Mouse (Mus musculus) layer of hippocampus, adult 18-20 months (tissue): ENCODE measurements around the gene Gde1. TPM values are rescaled to one million over a fixed set of nuclear protein-coding genes. Genes with fewer than 3 reads are reported as not detected.

Experiments
- DNase-seq, 2 experiments: peaks; one replicate each; pipeline ENCODE4 v3.0.0; 2022; ENCODE audit warnings: low spot score in 2 of 2
- total RNA-seq, 2 experiments: library from RNA; stranded (reverse); gene quantifications; 2 replicates each; pipeline ENCODE4 v1.2.3; 2021

The Gde1 gene
- total RNA-seq, 2 experiments from 2014 or later = 198 TPM

DNA sequence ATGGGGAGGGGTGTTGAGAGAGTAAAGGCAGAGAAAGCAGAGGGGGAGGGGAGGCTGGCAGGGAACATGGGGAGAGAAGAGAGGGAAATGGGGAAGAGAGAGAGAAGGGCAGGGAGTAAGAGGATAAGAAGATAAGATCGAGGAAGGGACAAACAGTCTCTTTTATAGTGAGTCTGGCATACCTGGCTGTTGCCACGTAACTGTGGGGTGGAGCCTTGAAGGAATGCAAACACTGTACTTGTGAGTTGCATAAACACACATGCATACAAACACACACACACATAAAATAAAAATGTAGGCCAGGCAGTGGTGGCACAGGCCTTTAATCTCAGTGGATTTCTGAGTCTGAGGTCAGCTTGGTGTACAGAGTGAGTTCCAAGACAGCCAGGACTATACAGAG is 1.6 kb upstream of the Gde1 start:
- no peak for DNase-seq

DNA sequence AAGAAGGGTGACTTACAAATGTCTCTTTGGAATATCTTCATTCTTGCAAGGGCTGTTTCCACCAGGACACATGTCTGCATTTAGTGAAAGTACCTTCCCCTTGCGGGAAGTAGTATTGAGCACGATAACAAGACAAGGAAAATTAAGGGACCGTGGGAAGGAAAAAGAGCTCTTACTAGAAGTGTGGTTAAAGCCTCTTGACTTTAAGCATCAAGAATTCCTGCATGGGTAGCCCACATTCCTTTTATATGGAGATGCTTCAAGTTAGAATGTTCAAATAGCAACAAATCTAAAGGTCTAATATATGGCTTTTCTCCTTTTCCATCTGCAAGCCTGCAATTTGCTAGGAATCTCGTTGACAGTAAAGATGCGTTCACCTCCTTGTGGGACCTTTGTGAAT is 910 bp upstream of the Gde1 start:
- DNase-seq = no peak

DNA sequence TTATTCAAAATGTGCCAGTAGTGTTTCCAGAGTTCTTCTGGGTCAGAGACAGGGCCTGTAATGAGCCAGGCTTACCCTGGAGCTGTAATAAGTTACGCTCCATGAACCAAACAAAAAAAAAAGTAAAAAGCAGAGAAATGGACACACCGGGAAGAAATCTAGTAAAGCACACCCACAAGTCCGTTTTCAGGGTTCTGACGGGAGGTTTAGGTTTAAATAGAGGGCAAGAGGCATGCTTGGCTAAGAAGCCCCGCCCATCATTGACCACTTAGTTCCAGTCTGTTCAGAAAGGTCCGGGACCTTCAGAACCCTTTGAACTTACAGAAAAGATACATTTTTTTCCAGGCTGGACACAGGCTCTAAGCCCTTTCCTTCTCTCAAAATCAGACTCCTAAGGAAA is 473 bp upstream of the Gde1 start:
- no peak for DNase-seq

DNA sequence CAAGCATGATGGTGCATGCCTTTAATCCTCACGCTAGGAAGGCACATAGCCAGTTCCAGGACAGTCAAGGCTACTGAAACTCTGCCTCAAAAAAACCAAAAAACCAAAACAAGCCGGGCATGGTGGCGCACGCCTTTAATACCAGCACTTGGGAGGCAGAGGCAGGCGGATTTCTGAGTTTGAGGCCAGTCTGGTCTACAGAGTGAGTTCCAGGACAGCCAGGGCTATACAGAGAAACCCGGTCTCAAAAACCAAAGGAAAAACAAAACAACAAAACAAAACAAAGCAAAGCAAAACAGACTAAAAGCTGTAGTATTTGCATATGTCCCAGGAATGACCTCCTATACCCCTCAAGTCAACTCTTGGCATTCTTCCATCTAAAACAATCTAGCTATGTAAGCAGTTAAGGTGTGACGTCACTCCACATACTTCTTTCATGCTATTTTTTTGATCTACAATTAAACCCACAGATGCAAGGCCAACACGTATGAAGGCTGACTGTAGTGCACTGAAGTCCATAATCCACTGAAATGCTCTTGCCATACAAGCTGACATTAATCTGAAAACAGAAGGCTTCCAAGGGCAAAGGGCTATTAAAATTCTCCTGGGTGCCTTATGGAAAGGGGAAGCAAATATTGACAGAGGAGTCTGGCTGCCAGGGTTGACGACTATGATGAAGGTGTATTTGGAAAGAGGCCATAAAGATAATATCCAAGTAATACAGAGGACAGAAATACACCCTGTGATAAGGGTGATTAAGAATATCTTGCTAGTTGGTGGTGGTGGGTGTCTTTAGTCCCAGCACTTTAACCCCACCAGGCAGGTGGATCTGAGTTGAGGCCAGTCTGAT is 1.4 kb downstream of the Gde1 start:
- no peak for DNase-seq

DNA sequence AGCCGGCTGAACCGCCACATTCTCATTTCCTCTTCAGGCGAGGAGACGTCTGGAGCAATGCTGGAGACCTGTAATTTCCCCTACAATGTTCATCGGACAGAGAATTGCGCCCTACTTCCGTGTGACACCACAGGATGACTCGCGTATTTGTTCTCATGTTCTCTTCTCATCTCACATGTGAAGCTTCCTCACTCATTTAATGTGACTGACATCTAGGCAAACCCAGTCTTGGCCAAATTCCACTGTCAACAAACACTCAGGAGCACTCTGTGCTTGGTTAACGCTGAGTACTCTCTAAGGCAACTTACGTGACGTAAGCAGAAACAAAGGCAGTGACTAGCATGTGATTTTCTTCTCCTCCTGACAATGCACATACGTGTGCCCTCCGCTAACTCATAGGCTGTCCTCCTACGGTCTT is 2.4 kb downstream of the Gde1 start:
- DNase-seq = no peak

- DNase-seq = no peak
Observed at GRCm38 (mm10) chr7:118698882-118699281, 6.7 kb downstream of the Gde1 start.

DNA sequence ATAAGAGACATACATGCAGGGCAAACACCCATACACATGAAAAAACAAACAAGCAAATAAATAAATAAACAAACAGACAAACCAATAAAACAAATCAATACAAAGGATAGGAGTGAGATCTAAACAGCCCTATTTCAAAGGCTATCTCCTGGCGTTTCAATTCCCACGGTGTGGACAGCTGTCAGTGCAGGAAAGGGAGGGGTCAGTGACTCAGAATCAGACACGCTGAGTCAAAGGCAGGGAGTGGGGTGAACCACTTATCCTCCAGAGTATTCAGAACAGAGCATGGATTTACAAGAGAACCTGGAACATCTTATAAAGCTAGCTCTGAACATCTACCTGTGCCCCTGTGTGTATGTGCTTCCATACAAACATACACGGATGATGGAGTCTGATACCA is 8.4 kb downstream of the Gde1 start:
- no peak for DNase-seq

DNA sequence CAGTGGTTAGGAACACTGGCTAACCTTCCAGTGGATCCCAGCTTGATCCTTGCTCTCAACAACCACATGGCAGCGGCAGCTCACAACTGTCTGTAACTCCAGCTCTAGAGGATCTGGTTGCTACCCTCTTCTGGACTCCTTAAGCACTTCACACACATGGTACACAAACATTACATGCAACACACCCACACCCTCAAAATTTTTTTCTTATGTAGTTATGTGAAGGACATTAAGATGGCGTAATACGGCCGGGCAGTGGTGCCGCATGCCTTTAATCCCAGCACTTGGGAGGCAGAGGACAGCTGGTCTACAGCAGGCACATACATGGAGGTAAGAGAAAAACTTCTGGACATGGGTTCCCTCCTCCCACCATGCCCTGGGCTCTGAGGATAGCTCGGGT is 9.4 kb downstream of the Gde1 start:
- no peak for DNase-seq

- DNase-seq = no peak
Observed at GRCm38 (mm10) chr7:118691287-118691686, 14.3 kb downstream of the Gde1 start.

GRCm38 (mm10) chr7:118689088-118689487 is 16.5 kb downstream of the Gde1 start:
- peak; percentile 20 to 64 for DNase-seq

GRCm38 (mm10) chr7:118688199-118688598 is 17.4 kb downstream of the Gde1 start:
- DNase-seq = peak; percentile 71 to 92

GRCm38 (mm10) chr7:118676826-118677225 is 28.8 kb downstream of the Gde1 start:
- DNase-seq = peak in 1 of 2 experiments; percentile 41

GRCm38 (mm10) chr7:118670142-118670541 is 35.4 kb downstream of the Gde1 start:
- no peak for DNase-seq

DNA sequence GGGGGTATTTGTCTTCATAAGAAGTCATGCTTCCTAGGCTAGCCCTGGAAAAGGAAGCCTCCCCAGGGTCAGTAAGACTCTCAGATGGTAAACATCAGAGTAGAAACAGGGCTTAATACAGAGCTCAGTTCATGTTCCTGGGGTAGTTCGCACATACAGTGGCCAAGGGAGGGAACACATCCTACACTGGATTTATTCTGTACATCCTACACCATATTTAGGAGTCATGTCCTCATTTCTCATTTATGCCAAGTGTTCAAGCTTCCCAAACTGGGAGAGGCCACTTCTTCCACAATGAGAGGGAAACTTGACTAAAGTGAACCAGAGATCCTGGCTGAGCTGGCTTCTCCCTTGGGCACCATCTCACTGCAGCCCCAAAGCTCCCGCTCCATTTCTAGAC is 37.8 kb downstream of the Gde1 start:
- no peak for DNase-seq

- no peak for DNase-seq
Observed at GRCm38 (mm10) chr7:118656730-118657129, 48.8 kb downstream of the Gde1 start.

DNA sequence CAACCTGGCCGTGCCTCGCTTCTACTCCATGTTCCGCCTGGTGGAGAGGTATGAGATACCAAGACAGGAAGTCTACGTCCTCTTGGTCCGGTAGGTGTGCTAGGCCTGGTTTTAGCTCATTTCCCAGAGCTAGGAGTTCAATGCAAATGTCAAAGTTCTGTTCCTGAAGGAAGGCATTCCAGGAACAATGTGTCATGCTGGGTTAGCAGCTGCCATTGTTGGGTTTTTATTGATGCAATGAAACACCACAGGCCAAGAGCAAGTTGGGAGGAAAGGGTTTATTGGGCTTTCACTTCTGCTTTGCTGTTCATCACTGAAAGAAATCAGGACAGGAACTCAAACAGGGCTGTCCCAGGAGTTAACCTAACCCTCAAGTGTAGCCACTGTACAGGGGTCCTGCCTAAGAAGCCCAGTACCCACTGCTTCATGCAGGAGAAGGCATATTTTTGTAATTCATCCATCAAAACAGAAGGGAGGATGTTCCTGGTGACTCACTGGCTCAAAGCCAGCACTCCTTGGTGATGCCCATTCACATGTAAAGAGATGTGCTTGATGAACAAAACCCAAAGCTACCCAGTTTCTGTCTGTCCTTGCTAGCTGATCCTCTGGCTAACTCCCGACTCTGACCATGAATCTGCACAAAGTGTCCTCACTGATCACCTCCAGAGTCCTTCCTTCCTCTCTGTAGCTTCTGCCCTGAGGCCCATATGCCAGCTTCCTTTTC is 52.8 kb downstream of the Gde1 start:
- DNase-seq = peak in 1 of 2 experiments; percentile 12

- DNase-seq = no peak
Observed at GRCm38 (mm10) chr7:118650891-118651290, 54.7 kb downstream of the Gde1 start.

DNA sequence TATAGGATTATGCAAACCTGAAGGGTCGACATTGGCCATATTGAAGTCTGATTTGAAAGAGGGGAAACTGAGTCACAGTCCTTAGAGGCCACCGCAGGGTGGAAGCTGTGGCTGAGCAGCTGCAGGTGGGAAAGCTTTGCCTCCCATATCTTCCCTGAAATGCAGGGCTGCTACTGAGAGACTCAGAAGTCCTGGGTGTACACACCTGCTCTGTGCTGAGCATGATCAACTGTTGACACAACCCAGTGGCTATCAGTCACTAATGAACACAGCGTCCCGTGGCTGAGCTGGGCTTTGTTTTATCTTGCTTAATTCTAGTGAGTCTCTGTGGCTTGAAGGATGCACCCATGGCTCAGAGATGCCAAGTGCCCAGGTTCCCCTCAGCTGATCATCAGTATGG is 55.5 kb downstream of the Gde1 start:
- DNase-seq = no peak

DNA sequence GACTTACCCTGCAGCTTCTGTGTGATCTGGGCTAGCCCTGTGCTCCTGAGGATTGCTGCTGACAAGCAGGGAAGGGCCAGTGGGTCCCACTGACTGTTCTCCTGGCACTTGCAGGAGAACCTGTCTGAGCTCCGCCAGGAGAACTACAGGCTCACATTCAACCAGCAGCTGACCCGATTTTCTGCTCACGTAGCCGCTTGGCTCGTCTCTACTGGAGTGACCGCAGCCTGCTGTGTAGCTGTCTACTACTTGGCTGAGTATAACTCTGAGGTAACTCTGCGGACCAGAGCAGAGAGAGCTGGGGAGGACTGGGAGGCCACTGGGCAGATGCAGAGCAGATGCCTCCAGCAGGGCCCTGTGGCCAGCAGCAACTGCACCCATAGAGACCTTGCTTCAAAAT is 56.2 kb downstream of the Gde1 start:
- DNase-seq = no peak

DNA sequence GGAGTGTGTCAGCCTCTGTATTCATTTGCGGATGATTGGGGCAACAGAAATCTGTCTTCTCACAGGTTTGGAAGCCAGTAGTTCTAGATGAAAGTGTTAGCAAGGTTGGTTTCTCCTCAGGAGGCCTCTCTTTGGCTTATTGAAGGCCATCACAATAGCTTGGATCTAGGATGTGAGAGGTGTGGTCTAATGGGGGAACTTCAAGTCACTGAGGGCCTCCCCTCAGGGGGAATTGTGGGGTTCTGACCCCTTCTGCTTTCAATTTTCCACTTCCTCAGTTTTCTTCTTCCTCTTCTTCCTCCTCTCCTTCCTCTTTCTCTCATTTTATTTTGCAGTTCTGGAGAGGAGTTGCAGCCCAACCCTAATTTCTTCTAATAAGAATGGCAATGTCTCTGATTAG is 59.3 kb downstream of the Gde1 start:
- no peak for DNase-seq
